Mouse (Mus musculus) stomach, postnatal 0 days (tissue): Measurements from ENCODE around the gene Mylk2. TPM values are rescaled to one million over a fixed set of nuclear protein-coding genes. Genes with fewer than 3 reads are reported as not detected.

Source experiments
- ATAC-seq: fragments of 200-750 bp; cut with Nextera tagmentation; 2 replicates; pipeline ENCODE4 v1.8.0; 2017; ENCODE audit not compliant: low FRiP score, low TSS enrichment
- DNase-seq: peaks from one replicate; pipeline ENCODE4 v3.0.0-alpha.2; 2016; ENCODE audit warnings: low spot score
- H3K27ac ChIP-seq: fragments of 300-500 bp; sonication (generic); replicated peaks from 2 replicates; pipeline ENCODE4 v1.5.1; 2014; ENCODE audit warnings: mild to moderate bottlenecking, control low read depth
- H3K27me3 ChIP-seq: fragments of 300-500 bp; sonication (generic); 2 replicates; pipeline ENCODE4 v1.6.1; 2014; ENCODE audit warnings: low read length; ENCODE audit not compliant: control insufficient read depth, insufficient read depth
- H3K36me3 ChIP-seq: fragments of 300-500 bp; sonication (generic); 2 replicates; pipeline ENCODE4 v1.6.1; 2014; ENCODE audit warnings: low read length, mixed read lengths; ENCODE audit not compliant: control insufficient read depth, insufficient read depth
- H3K4me1 ChIP-seq: fragments of 300-500 bp; sonication (generic); replicated peaks from 2 replicates; pipeline ENCODE4 v1.6.1; 2014; ENCODE audit warnings: antibody characterized with exemption; ENCODE audit not compliant: control insufficient read depth, insufficient read depth
- H3K4me2 ChIP-seq: fragments of 300-500 bp; sonication (generic); replicated peaks from 2 replicates; pipeline ENCODE4 v1.6.1; 2014; ENCODE audit warnings: low read depth, mild to moderate bottlenecking, control low read depth, moderate library complexity
- H3K4me3 ChIP-seq: fragments of 300-500 bp; sonication (generic); 2 replicates; pipeline ENCODE4 v1.5.1; 2014; ENCODE audit warnings: low read depth, low read length, control low read depth
- H3K9ac ChIP-seq: fragments of 300-500 bp; sonication (generic); 2 replicates; pipeline ENCODE4 v1.6.1; 2014; ENCODE audit warnings: mild to moderate bottlenecking, low read length, control low read depth, mixed read lengths
- H3K9me3 ChIP-seq: fragments of 300-500 bp; sonication (generic); 2 replicates; pipeline ENCODE4 v1.6.1; 2016; ENCODE audit warnings: low read length; ENCODE audit not compliant: control insufficient read depth
- CTCF ChIP-seq: IDR thresholded peaks from 2 replicates; pipeline ENCODE4 v1.5.1; 2016; ENCODE audit warnings: antibody characterized with exemption, low read depth, mild to moderate bottlenecking, moderate library complexity
- EP300 ChIP-seq: optimal IDR thresholded peaks from 2 replicates; pipeline ENCODE3; 2016; ENCODE audit warnings: antibody characterized with exemption
- WGBS: fragments of 180-500 bp; shearing (Covaris S2); extraction: QIAGEN DNeasy Blood & Tissue Kit; methylation state at CpG from one replicate; pipeline ENCODE4 v1.1.7; 2014; 5-methylcytosine and 5-hydroxymethylcytosine counted together
- polyA plus RNA-seq: library from polyadenylated mRNA; unstranded; fragments of >200 nt; fragmentation: Nextera tagmentation; extraction: Ambion mirVana; gene quantifications from 2 replicates; pipeline ENCODE4 v1.2.1, GENCODE M21; 2015

Mylk2 gene
- polyA plus RNA-seq, 1 experiment from 2014 or later = 0.02 TPM

DNA sequence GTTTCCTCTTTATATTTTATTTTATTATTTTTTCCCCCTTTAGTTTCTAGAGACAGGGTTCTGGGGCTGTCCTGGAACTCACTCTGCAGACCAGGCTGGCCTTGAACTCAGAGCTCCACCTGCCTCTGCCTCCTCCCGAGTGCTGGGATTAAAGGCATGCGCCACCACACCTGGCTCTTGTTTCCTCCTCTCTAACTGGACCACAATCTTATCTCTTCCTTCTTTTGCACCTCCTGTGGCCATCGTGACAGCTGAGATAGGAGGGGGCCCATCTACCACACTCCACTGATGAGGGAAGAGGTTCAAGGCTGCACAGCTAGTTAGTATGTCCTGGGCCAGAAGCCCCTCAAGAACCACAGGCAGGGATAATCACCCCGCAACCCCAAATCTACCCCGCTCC, 13.4 kb downstream of the Mylk2 start:
- ATAC-seq (no peak), DNase-seq (no peak)
- no peaks in the 10 kb centered on the region for H3K9me3 ChIP-seq
- H3K4me1 ChIP-seq = no peaks in the 10 kb centered on the region
- TF ChIP-seq CTCF = no peak
- TF ChIP-seq EP300 = no peak
- H3K4me3 ChIP-seq = no peak overlapping the region
- no peaks in the 10 kb centered on the region for H3K27me3 ChIP-seq
- H3K27ac ChIP-seq = no peak overlapping the region; the same call in 1 of the 2 replicates
- H3K4me2 ChIP-seq = no peak overlapping the region
- H3K36me3 ChIP-seq = no peaks in the 10 kb centered on the region
- no peak overlapping the region for H3K9ac ChIP-seq
- 63% methylated on average over 5 of the region's 5 CpGs for WGBS

DNA sequence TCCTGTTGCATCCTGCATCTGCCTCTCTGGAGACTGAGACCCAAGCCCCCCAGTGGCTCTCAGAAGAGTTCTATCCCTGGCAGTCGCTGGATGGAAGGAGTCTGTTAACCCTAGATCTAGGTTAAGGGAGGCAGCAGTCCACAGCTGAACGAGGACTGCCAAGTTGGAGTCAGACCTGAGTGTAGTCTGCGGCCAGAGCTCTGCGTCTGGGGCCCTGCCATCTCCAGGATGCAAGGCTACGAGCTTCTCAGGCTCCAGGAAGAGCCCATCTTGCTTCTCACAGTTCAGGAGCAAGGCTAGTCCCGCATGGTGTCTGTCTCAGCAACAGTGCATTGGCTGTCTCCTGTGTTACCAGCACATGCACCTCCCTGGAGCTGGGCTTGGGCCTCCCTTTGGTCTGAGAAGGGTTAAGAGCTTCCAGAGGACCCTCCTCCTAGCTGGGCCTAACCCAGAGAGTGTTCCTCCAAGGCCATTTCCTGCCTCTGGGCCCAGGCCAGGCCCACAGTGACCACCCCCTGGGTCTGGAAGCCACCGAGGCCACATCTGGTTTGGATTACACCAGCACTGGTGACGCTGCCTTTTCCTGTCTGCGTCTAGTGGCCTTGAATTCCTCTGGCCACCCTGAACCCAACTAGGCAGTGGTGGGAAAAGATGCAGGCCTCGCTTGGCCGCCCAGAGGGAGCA, 14.2 kb downstream of the Mylk2 start:
- peak; percentile 35; the same call in 1 of the 2 replicates for ATAC-seq

DNA sequence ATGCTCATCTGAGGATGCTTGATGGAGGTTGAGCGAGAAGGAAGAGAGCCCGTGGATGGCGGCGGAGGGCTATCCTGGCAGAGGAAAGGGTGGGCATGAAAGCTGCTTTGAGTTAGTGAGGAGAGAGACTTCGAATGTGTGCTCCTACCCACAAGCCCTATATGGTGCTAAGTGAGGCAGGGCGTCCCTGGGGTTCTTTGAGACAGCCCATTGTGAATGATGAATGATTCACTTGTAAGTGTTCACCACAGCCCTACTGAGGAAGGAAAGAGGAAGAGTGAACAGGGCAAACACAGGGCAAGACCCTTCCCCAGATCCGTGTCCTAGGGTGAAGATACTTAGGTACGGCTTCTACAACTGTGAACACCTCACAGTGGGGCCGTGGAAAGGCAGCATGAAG, 15.7 kb downstream of the Mylk2 start:
- Histone ChIP-seq H3K4me2 (no peak overlapping the region), H3K4me3 (no peak overlapping the region), H3K9me3 (no peaks in the 10 kb centered on the region), H3K36me3 (no peaks in the 10 kb centered on the region), H3K4me1 (no peaks in the 10 kb centered on the region), H3K9ac (no peak overlapping the region), H3K27ac (0 out of 2 replicates have a peak overlapping the region, but pooled peaks have one; percentile 8), H3K27me3 (no peaks in the 10 kb centered on the region)
- no peak for TF ChIP-seq CTCF
- TF ChIP-seq EP300 = no peak
- DNase-seq (no peak), ATAC-seq (no peak)
- WGBS = 76% methylated on average over 9 of the region's 9 CpGs

More for the DNA sequence above, 14.2 kb downstream of the Mylk2 start:
- H3K27ac ChIP-seq = peak overlapping the region; percentile 69
- DNase-seq = peak; percentile 27
- WGBS = 53% methylated on average over 11 of the region's 11 CpGs
- TF ChIP-seq CTCF = no peak
- no peak for TF ChIP-seq EP300
- no peak overlapping the region for H3K9ac ChIP-seq
- no peaks in the 10 kb centered on the region for H3K27me3 ChIP-seq
- H3K9me3 ChIP-seq = no peaks in the 10 kb centered on the region
- no peaks in the 10 kb centered on the region for H3K36me3 ChIP-seq
- no peak overlapping the region for H3K4me3 ChIP-seq
- H3K4me2 ChIP-seq = no peak overlapping the region
- no peaks in the 10 kb centered on the region for H3K4me1 ChIP-seq

DNA sequence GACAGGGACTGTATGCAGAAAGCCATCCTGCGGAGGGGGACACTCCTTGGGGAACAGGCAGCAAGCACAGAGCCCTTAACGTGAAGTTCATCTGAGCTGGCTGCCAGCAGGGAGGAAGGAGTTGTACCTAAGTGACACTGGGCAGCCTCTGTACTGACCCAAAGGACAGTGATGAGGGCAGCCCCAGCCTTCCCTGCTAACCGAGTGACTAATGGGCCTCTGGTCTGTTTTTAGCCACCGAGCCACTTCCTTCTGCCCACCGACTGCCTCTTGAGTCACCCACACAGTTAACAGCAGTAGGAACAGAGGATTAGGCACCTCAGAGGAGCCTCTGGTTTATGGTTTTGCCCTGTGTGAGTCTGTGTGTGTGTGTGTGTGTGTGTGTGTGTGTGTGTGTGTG, 16.2 kb downstream of the Mylk2 start:
- 52% methylated on average over 5 of the region's 5 CpGs for WGBS
- TF ChIP-seq EP300 (no peak), CTCF (no peak)
- Histone ChIP-seq H3K36me3 (no peaks in the 10 kb centered on the region), H3K4me2 (no peak overlapping the region), H3K9me3 (no peaks in the 10 kb centered on the region), H3K4me1 (no peaks in the 10 kb centered on the region), H3K4me3 (no peak overlapping the region), H3K27ac (0 out of 2 replicates have a peak overlapping the region, but pooled peaks have one; percentile 8), H3K27me3 (no peaks in the 10 kb centered on the region), H3K9ac (no peak overlapping the region)
- DNase-seq (no peak), ATAC-seq (no peak)

DNA sequence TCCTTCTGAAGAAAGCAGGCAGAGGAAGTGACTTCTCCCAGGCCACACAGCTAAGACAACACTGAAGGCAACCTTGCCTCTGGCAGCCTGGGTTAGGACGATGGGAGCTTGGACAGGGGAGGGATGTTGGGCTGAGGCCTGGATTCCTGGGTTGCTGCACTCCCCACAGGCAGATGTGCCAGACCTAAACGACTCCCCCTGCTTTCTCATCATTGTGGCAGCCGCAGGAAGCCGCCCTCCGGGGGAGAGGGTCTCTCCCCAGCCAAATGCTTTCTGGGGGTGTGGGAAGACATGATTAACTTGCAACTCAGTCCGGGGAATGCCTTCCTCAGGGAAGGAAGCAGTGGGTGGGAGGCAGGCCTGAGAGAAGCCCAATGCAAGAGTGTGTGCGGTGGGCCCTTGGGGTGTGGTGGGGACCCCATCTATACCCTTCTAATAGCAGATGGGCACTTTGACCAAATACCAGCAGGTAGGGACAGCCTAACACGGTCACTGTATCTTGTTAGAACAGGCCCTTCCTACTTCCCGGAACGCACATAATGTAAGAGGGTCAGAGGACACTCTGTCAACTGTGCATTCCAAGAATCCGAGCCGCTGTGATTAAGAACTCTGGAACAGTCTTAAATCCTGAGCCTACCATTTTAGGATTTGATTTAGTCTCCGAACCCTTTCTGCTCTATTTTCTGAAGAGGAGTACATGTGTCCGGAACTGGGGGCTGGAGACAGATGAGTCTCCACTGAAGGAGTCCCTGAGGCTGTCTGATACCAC, 17.3 kb downstream of the Mylk2 start:
- Histone ChIP-seq H3K9ac (no peak overlapping the region), H3K4me2 (no peak overlapping the region), H3K4me1 (no peaks in the 10 kb centered on the region), H3K9me3 (no peaks in the 10 kb centered on the region), H3K27ac (peak overlapping the region; percentile 63), H3K27me3 (no peaks in the 10 kb centered on the region), H3K4me3 (no peak overlapping the region), H3K36me3 (no peaks in the 10 kb centered on the region)
- TF ChIP-seq EP300 (no peak), CTCF (no peak)
- DNase-seq (peak; percentile 31), ATAC-seq (no peak)
- WGBS = 42% methylated on average over 14 of the region's 14 CpGs

DNA sequence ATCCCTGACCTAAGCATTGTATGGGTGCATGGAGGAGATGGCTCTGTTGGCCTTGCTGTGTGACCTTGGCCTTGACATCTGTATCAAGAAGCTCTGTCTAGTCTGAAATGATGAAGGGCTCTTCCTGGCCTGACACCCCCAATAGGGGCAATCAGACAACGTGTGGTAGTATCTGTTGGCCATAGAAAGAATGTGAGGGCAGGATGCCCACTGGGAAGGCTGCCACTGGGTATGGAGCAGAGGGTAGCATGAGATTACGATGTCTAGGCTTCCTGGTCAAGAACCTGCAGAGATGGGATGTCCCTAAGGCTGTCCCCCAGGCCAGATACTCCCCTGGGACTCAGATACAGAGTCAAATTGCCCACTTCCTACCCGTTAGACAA, 17.8 kb downstream of the Mylk2 start:
- Histone ChIP-seq H3K9me3 (no peaks in the 10 kb centered on the region), H3K4me2 (no peak overlapping the region), H3K36me3 (no peaks in the 10 kb centered on the region), H3K9ac (no peak overlapping the region), H3K27ac (peak overlapping the region; percentile 63), H3K4me3 (no peak overlapping the region), H3K27me3 (no peaks in the 10 kb centered on the region), H3K4me1 (no peaks in the 10 kb centered on the region)
- ATAC-seq = no peak
- no peak for DNase-seq
- TF ChIP-seq CTCF = no peak
- no peak for TF ChIP-seq EP300
- WGBS = 63% methylated on average over 3 of the region's 3 CpGs
